Mouse (Mus musculus) megakaryocyte progenitor cell, adult 5-6 weeks (primary cell): ENCODE data around the gene Cx3cl1. TPM values are rescaled to one million over a fixed set of nuclear protein-coding genes. Genes with fewer than 3 reads are reported as not detected.
A peak's percentile ranks its signal among the peaks of the same experiment; 100 is the strongest.

Source experiments
- ATAC-seq: replicated peaks from 2 replicates; pipeline ENCODE4 v1.8.0; 2016; ENCODE audit warnings: mild to moderate bottlenecking, moderate TSS enrichment, inconsistent platforms; ENCODE audit not compliant: poor library complexity
- total RNA-seq, 2 experiments: library from RNA; stranded (forward) in 1 of 2; stranded (reverse) in 1 of 2; fragments of 157-497, 149-512 nt in 1 of 2; fragments of 200-1000 nt in 1 of 2; gene quantifications; 2 replicates each; pipeline versions ENCODE4 v1.2.3 to v1.2.4; 2015 to 2017

Gene Cx3cl1
- total RNA-seq, 2 experiments from 2014 or later = 0.57 TPM; not detected in 1

GRCm38 (mm10) chr8:94800278-94800968 is 28.6 kb downstream of the Cx3cl1 start:
- ATAC-seq = peak; percentile 60

DNA sequence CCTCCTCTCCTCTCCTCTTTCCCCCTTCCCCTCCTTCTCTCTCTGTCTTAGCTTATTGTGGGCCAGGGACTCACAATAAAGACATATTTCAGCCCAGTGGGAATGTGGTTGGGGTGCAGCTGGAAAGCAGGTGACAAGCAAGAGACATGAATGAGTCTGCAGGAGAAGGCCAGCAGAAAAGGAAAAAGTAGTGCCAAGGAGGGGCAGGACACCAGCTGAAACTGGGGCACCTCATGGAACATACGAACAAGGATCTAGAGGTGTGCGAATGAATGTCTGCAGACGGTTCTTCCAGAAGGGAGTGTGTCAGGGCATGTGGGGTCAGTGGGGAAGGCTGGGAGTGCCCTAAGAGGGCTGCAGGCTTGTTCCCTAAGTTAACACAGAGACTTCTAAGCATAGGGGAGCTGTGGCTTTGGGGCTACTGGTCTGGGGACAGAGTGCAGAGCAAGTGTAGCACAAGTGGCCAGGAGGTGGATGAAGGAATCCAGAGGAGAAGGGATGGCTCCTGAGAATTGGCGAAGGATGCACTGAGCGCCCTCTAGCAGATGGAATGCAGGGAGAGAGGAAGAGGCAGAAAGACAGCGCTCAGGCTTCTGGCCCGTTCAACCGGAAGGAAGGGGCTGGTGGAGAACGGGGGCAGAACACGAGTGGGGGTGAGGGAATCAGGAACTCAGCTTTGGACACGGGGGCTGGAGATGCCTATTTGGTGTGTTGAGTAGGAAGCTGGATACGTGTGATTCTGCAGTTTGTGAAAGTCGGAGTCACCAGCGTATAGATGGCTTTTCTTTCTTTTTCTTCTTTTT is 29.7 kb downstream of the Cx3cl1 start:
- peak; percentile 16; the same call in 1 of the 2 replicates for ATAC-seq

GRCm38 (mm10) chr8:94802375-94802774 is 30.6 kb downstream of the Cx3cl1 start:
- peak; percentile 55 for ATAC-seq

DNA sequence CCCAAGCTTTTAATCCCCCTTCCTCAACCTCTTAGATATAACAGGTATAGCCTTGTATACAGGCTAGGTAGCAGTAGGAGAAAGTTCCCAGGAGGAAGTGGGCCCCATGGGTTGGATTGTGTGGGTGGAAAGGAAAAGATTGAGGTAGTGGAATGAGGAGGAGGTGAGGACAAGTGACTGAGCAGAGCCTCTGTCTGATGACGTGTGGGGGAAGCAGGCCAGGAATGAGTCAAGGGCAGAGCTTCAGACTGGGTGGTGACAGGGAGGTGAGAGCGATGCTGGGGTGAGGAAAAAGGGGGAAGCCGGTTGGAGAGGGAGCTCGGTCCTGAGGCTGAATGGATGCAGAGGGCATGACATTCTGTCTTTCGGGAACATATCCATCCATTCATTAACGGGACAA is 31.7 kb downstream of the Cx3cl1 start:
- ATAC-seq = no peak

GRCm38 (mm10) chr8:94804546-94805340 is 32.9 kb downstream of the Cx3cl1 start:
- ATAC-seq = peak; percentile 57

DNA sequence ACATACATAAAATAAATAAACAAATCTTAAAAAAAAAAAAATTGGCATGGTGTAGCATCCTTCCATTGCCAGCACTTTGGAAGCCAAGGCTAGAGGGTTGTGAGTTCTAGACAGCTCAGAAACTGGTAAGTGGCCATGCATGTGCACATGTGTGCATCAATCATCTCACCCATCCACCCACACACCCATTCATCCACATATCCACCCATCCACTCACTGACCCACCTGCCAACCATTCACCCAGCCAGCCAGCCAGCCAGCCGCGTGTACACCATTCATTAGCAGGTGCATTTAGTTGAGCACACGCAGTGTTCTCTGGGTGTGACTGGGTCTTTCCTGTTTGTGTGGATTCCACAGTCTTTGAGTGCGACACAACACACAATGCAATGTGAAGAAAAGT is 34.0 kb downstream of the Cx3cl1 start:
- no peak for ATAC-seq

DNA sequence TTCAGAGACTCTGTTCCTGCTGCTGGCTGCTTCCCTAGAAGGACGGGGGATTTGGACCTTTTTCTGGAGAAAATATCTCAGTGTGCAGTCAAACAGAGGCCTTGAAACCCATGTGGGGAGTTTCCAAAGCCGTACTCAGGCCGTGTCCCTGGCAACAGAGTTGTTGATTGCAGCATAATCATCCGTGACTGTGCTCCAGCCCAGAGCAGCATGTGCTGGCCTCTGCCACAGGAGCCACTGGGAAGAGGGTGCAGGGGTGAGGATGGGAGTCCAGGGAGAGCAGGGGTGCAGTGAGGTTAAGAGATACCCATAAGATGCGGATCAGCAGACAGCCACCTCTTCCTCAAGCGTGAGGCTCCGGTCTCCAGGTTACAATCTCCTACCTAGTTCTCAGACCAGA is 35.7 kb downstream of the Cx3cl1 start:
- no peak for ATAC-seq

- ATAC-seq = no peak
Measured at GRCm38 (mm10) chr8:94808372-94808771, 36.6 kb downstream of the Cx3cl1 start.

GRCm38 (mm10) chr8:94810153-94810552 is 38.3 kb downstream of the Cx3cl1 start, which contains the start of gene Ccl17:
Gene Ccl17 (plus strand): TSS chr8:94810453.
- ATAC-seq = no peak

DNA sequence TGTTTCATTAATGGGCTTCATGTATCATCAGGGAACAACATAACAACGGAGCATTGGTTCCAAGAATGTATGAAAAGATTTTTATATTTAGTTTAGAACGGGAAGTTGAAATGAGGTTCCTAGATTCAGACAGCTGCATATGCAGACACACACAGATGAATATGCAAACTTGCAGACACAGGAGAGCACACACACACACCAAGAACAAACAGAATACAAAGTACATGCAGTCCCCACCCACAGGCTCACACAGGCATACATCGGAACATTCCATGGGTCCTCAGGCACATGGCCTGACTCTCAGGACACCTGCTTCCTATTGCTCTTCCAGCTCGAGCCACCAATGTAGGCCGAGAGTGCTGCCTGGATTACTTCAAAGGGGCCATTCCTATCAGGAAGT is 39.0 kb downstream of the Cx3cl1 start:
- ATAC-seq = no peak

GRCm38 (mm10) chr8:94811654-94812053 is 39.8 kb downstream of the Cx3cl1 start:
- ATAC-seq = peak; percentile 68

DNA sequence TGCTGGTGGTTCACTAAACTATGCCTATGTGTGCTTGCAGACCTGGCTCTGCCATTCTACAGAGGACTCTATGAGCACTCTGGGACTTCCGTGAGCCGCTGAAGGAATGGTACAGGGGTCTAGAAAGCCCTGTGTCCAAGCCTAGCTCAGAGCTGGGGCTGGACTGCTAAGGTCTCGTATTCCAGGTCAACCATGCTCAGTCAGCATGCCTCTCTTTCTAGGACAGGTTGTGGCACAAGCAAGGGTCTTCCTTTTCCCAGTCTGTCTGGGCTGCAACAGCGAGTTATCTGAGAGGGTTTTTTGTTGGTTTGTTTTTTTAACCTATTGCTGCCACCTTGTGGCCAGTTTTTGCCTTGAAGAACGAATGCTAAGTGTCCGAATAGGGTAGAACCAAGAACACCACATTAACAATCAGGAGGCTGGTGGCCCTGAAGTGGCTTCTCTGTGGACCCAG is 40.9 kb downstream of the Cx3cl1 start:
- peak; percentile 74 for ATAC-seq

DNA sequence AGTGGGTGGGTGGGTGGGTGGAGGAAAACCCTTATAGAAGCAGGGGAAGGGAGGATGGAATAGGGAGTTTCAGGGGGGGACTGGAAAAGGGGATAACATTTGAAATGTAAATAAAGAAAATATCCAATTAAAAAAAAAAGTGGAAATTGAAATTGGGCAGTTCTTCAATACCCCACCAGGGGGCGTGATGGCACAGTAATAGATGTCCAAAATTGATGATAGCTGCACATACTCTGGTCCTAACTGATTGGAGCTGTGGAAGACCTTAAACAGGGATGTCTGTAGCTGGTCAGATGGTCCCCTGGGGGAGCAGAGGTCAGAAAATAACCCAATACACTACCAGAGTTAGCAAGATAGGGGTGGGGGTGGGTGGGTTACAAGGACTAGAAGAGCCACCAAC is 42.7 kb downstream of the Cx3cl1 start:
- peak; percentile 43 for ATAC-seq

DNA sequence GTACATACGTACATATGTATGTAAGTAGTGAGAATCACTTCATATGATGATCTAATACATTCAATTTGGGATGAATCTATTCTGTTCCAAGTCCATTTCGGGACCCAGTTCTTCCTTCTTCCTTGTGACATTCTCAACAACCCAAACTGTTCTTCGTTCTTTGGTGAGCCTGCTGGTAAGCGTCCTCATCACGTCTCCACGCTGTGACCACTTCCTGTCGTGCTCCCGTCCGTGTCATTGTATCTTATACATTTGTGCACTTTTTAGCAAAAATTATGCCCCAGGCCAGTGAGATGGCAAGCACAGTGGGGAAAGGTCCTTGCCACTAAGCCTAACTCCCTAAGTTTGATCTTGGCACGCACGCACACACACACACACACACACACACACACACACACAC is 46.1 kb downstream of the Cx3cl1 start:
- ATAC-seq = no peak

GRCm38 (mm10) chr8:94819671-94820179 is 47.9 kb downstream of the Cx3cl1 start:
- no peak for ATAC-seq

DNA sequence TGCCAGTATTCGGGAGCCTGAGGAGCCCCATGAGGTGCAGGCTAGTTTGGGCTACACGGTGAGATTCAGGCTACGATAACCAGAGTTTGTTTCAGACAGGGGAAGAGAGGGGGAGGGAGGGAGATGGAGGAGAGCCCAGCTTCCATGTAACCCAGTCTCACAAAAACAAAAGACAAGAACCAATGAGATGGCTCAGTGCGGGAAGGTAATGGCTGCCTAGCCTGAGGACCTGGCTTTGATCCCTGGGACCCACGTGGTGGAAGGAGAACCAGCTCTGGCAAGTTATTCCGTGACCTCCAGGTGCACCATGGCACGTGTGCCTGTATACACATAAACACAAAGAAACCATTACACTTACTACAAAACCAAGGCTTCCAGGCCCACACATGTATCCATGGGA is 48.7 kb downstream of the Cx3cl1 start:
- no peak for ATAC-seq

- ATAC-seq = no peak
Measured at GRCm38 (mm10) chr8:94821381-94821780, 49.6 kb downstream of the Cx3cl1 start.

- peak; percentile 97 for ATAC-seq
Measured at GRCm38 (mm10) chr8:94822637-94823560, 51.1 kb downstream of the Cx3cl1 start.

DNA sequence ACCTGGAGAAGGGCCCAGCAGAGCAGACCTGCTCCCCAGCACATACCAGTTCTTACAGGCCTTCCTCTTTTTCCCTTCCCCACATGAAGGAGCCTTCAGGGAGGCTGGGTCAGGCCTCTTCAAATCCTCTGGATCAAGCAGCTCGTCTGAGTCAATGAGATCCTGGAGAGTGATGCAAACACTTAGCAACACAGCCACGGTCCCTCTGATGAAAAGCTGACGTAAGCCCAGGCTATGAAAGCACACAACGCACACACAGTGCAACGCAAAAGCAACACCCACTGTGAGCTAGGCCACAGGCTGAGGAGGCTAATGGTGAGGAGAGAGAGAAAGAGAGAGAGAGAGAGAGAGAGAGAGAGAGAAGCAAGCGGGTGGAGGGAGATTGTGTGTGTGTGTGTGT is 53.4 kb downstream of the Cx3cl1 start:
- no peak for ATAC-seq

DNA sequence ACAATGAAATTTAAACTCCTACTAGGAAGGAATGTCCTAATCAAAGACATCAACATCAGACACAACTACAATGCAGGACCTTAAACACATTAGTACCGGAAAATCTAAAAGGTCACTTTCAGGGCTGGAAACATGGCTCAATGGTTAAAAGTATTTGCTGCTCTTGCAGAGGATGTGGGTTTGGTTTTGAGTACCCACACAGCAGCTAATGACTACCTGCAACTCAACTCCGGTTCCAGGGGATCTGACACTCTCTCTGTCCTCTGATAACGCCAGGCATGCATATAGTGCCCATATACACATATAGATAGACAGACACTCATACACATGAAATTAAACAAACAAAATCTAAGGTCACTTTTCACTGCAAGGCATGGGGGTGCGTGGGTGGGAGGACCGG is 54.4 kb downstream of the Cx3cl1 start:
- no peak for ATAC-seq
